Mouse (Mus musculus): ENCODE data around the gene Eid3.

DNA sequence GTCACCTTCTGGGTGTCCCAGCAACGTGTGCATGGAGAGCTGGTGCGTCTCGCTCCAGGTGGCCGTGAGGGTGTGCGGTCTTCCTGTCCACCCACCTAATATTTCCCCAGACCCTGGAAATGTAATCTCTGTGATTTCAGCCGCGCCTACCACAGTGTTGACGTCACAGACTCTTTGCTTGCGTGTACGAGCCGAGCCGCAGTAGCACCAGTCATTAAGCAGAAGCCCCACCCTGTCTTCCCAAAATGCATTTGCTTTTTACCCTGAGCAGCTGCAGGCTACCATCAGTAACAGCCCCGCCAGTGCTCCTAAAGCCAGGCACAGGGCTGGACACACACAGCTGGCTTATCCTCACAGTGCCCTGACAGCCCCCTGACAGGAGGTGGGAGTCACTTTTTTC lies 31.5 kb downstream of the Eid3 start:
- TF ChIP-seq CTCF (IDR thresholded peaks at IDR 0.05; ENCODE audit: low read depth) (no peak), EP300 (IDR thresholded peaks at IDR 0.05; ENCODE audit: low read depth) (no peak)

All from liver, postnatal 0 days (tissue).